Mouse (Mus musculus) embryonic facial prominence, embryonic 15.5 days (tissue): ENCODE measurements around the gene Syne3. TPM values are rescaled to one million over a fixed set of nuclear protein-coding genes. Genes with fewer than 3 reads are reported as not detected.

Experiments
- ATAC-seq: fragments of 200-750 bp; cut with Nextera tagmentation; 2 replicates; pipeline ENCODE4 v1.8.0; 2017; ENCODE audit warnings: low read depth, moderate TSS enrichment; ENCODE audit not compliant: insufficient number of reproducible peaks, low FRiP score, low TSS enrichment
- H3K27ac ChIP-seq: fragments of 300-500 bp; sonication (generic); replicated peaks from 2 replicates; pipeline ENCODE4 v1.5.1; 2015; ENCODE audit warnings: mild to moderate bottlenecking, inconsistent platforms
- H3K27me3 ChIP-seq: fragments of 300-500 bp; sonication (generic); 2 replicates; pipeline ENCODE4 v1.6.1; 2015; ENCODE audit warnings: inconsistent platforms
- H3K36me3 ChIP-seq: fragments of 300-500 bp; sonication (generic); 2 replicates; pipeline ENCODE4 v1.6.1; 2015; ENCODE audit warnings: mild to moderate bottlenecking, inconsistent platforms
- H3K4me1 ChIP-seq: fragments of 300-500 bp; sonication (generic); 2 replicates; pipeline ENCODE4 v1.6.1; 2015; ENCODE audit warnings: inconsistent platforms
- H3K4me2 ChIP-seq: fragments of 300-500 bp; sonication (generic); replicated peaks from 2 replicates; pipeline ENCODE4 v1.6.1; 2015; ENCODE audit warnings: mild to moderate bottlenecking, inconsistent platforms
- H3K4me3 ChIP-seq: fragments of 300-500 bp; sonication (generic); replicated peaks from 2 replicates; pipeline ENCODE4 v1.5.1; 2015; ENCODE audit warnings: mild to moderate bottlenecking, inconsistent platforms
- H3K9ac ChIP-seq: fragments of 300-500 bp; sonication (generic); 2 replicates; pipeline ENCODE4 v1.6.1; 2015; ENCODE audit warnings: inconsistent platforms
- H3K9me3 ChIP-seq: fragments of 300-500 bp; sonication (generic); replicated peaks from 2 replicates; pipeline ENCODE4 v1.6.1; 2016; ENCODE audit warnings: inconsistent platforms
- WGBS: fragments of 180-500 bp; shearing (Covaris S2); methylation state at CpG from one replicate; pipeline ENCODE4 v1.1.7; 2015; 5-methylcytosine and 5-hydroxymethylcytosine counted together
- microRNA-seq: library from miRNA; unstranded; fragments of <30 nt; microRNA quantifications from one replicate; pipeline ENCODE4, GENCODE M21; 2016; ENCODE audit warnings: borderline number of aligned reads
- polyA plus RNA-seq: library from polyadenylated mRNA; unstranded; fragments of >200 nt; fragmentation: Nextera tagmentation; extraction: Ambion mirVana; gene quantifications from 2 replicates; pipeline ENCODE4 v1.2.1, GENCODE M21; 2015

Syne3 gene
- polyA plus RNA-seq, 1 experiment from 2014 or later = 3.6 TPM

DNA sequence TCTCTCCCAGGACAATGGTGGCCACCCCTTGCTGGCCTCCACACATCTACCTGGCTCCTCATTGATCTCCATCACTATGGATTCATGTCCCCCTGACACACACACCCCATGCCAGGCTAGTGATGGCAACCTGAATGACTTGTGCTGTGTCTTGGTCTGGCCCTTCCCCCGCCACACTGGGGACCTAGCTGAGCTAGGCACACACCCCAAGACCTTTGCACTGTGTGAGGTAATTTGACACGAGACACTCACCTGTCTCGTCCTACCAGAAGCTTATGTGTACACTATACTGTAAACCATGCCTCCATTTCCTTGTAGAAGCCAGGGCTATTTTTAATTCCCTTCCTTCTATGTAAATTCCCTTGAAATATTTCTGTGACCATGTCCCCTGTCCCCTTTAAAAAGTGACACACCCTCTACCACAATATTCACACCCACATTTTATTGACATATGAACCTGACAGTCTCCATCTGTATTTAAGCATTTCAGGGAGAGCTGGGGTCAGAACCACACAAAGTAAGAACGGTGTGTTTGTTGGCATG, 128.0 kb downstream of the Syne3 start:
- no peak for ATAC-seq
- 62% methylated on average over 4 of the region's 4 CpGs for WGBS
- Histone ChIP-seq H3K4me1 (no peaks in the 10 kb centered on the region), H3K9me3 (no peaks in the 10 kb centered on the region), H3K27me3 (no peaks in the 10 kb centered on the region), H3K9ac (no peak overlapping the region), H3K36me3 (no peaks in the 10 kb centered on the region), H3K4me3 (no peak overlapping the region), H3K27ac (no peak overlapping the region), H3K4me2 (no peak overlapping the region)

DNA sequence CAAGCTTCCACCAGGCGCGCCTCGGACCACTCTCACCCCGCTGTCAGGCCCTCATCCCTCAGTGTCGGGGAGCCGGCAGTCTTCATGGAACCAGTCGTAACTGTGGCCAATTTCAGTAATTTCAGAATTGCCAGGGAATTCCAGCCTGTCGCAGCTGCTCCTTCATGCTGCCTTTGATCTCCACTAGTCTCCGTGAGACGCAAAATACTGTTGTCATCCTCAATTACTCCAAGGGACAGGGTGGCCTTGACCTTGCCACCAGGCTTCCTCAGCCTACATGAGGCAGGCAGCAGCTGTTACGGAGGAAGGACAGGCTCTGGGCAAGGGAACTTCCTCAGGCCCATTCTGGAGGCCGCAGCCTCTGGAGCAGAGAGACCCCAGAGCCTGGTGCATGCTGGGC, 129.2 kb downstream of the Syne3 start:
- Histone ChIP-seq H3K27ac (no peak overlapping the region), H3K27me3 (no peaks in the 10 kb centered on the region), H3K4me2 (no peak overlapping the region), H3K36me3 (no peaks in the 10 kb centered on the region), H3K9me3 (no peaks in the 10 kb centered on the region), H3K4me1 (no peaks in the 10 kb centered on the region), H3K9ac (no peak overlapping the region), H3K4me3 (no peak overlapping the region)
- ATAC-seq = no peak
- 44% methylated on average over 12 of the region's 12 CpGs for WGBS

Small RNAs within 50 kb of the gene (microRNA-seq; reads per million reads assigned to microRNA genes)
- gene Mir3069 = 2.4 reads per million, percentile 8 among the genes with 10 or more reads in this experiment

Other genes with a start within 250 kb of the Syne3 start
- 3.4 and 4.1 TPM in 2 replicates for gene Clmn, start 144.7 kb downstream of the Syne3 start, polyA plus RNA-seq
- 152 and 159 TPM in 2 replicates for gene Glrx5, start 22.9 kb upstream of the Syne3 start, polyA plus RNA-seq
- not detected in 2 replicates for gene Tcl1b2, start 136.2 kb upstream of the Syne3 start, polyA plus RNA-seq
- gene Tcl1b1, start 149.9 kb upstream of the Syne3 start, polyA plus RNA-seq = not detected in 2 replicates
- not detected in 2 replicates for gene Tcl1b5, start 166.5 kb upstream of the Syne3 start, polyA plus RNA-seq
- gene Tcl1b3, start 181.2 kb upstream of the Syne3 start, polyA plus RNA-seq = not detected in 2 replicates
- gene Tcl1b4, start 192.1 kb upstream of the Syne3 start, polyA plus RNA-seq = not detected in 2 replicates
- not detected in 2 replicates for gene Tcl1, start 213.0 kb upstream of the Syne3 start, polyA plus RNA-seq